Mouse (Mus musculus): ENCODE data around the gene Nsd2.
A peak's percentile ranks its signal among the peaks of the same experiment; 100 is the strongest.
"Not testable (repeated sequence)": the region's sequence is repeated elsewhere in the genome, so short reads cannot be mapped to it uniquely, and the experiment has no call there.

The Nsd2 gene

DNA sequence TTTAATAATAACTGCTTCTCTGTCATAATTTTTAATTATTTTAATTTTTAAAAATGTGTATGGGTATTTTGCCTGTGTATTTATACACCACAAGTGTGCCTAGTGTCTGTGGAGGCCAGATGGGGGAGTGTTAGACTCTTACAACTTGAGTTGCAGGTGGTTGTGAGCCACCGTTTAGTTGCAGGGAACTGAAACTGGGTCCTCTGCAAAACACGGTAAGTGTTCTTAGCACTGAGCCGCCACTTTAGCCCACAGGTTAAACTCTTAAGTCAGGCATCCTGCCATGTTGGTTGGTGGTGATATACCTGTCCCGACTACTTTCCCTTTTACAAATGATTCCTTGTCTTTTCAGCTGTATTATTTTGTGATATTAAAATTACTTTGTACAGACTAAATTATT is 22.0 kb downstream of the Nsd2 start:
- DNase-seq (ENCODE audit: extremely low read depth, insufficient read length, low spot score): no peak

- DNase-seq (ENCODE audit: extremely low read depth, insufficient read length, low spot score): no peak
Measured at GRCm38 (mm10) chr5:33851466-33851865, 30.9 kb downstream of the Nsd2 start.

DNA sequence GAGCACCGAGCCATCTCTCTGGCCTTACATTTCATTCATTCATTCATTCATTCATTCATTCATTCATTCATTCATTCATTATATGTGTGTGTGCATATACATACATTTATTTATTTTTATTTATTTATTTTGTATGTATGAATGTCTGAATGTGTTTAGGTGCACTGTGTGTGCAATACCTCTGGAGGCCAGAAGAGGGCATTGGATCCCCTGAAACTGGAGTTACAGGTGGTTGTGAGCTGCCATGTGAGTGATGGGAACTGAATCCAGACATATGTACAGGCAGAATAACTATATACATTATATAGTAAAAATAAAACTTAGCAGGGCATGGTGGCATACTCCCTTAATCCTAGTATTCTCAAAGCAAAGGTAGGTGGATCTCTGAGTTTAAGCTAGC is 32.6 kb downstream of the Nsd2 start:
- DNase-seq (ENCODE audit: extremely low read depth, insufficient read length, low spot score): no peak

DNA sequence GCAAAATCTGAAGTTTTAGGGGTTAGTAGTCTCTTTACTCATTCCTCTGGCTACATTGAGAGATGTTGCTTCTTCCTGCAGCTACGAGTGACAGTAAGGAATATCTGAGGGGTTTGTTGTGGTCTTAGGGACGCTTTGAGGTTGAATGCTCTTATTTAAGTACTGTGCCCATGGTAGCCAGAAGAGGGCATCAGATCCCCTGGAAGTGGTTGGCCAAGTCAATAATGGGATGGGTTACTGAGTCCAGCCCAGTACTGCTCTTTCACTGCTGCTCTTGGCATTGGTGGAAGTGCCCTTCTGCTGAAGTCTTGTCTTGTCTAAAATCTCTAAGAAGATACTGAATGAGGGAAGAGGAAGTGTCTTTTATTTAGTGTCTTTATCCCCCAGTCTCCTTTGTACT is 33.5 kb downstream of the Nsd2 start:
- DNase-seq (ENCODE audit: extremely low read depth, insufficient read length, low spot score): no peak

- no peak for DNase-seq (ENCODE audit: extremely low read depth, insufficient read length, low spot score)
Measured at GRCm38 (mm10) chr5:33857693-33858092, 37.2 kb downstream of the Nsd2 start.

- no peak for DNase-seq (ENCODE audit: extremely low read depth, insufficient read length, low spot score)
Measured at GRCm38 (mm10) chr5:33875472-33875871, 54.9 kb downstream of the Nsd2 start.

DNA sequence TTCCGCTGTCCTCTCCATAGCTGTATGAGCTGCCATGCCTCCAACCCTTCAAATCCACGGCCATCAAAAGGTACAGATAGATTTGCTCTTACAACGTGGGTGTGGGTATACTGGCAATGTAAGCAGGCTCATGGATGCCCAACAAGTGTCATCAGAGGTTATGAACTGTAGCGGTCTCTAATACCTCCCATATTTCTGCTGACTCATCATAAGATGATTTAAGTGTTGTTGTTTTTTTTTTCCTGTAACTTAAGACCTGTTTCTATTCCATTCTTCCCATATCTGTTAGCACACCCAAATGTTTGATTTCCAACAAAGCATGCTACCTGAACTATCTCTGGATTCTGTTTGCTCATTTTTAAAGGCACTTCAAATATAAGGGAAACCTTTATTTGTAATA is 60.6 kb downstream of the Nsd2 start:
- no peak for DNase-seq (ENCODE audit: extremely low read depth, insufficient read length, low spot score)

GRCm38 (mm10) chr5:33893406-33893805 is 72.9 kb downstream of the Nsd2 start:
- no peak for DNase-seq (ENCODE audit: extremely low read depth, insufficient read length, low spot score)

DNA sequence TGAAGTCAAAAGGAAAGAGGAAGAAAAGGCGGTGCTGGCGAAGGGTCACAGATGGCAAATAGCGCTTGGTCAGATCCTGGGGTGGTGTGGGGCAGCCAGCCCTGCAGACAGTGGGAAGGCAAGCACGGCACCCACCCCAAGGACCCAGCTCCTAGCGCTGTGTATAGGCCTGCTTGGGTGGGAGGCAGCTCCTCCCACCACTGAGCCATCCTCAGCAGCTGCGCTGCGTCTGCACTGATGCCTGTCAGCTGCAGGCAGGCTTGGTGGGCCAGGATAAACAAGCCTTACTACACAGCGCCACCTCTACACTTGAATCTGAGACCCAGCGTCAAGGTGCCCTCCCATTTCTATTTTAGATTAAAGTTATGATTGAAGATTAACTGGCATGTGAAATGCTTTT is 74.6 kb downstream of the Nsd2 start:
- no peak for DNase-seq (ENCODE audit: extremely low read depth, insufficient read length, low spot score)

DNA sequence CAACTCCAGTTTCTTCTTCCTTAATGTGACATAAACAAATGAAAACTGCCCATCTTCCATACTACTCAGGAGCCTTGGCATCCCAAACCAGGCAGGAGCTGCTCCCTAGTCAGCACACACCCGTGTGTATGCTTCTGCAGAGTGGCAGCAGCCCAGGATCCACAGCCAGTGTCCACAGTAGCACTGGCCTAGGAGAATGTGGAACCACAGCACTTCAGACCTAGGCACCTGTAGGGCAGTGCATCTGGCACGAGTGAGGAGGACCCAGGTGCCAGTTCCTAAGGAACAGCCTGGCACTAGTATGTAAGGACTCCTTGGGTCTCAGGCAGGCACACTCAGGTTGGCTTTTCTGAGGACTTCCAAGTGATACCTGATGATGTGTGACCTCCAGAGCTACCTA is 76.6 kb downstream of the Nsd2 start:
- no peak for DNase-seq (ENCODE audit: extremely low read depth, insufficient read length, low spot score)

DNA sequence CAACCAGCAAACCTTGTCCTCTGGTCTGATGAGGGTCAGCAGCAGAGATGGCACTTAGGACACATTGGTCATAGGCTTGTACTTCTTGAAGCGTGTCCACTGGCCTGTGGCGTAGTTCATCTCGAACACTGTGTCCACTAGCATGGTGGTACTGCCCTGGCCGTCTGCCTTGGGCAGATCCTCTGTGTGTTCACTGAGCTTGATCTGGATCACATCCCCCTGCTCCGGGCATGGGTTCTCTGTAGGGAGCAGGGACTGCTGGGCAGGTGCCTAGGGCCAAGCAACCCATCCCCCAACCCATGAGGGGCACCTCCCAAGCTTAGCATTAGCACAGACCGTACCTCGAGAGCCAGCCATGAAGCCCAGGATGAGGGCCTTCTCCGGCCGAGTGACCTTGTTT is 78.1 kb downstream of the Nsd2 start:
- peak; percentile 26 for DNase-seq (ENCODE audit: extremely low read depth, insufficient read length, low spot score)

GRCm38 (mm10) chr5:33899245-33899644 is 78.7 kb downstream of the Nsd2 start:
- DNase-seq (ENCODE audit: extremely low read depth, insufficient read length, low spot score): no peak

DNA sequence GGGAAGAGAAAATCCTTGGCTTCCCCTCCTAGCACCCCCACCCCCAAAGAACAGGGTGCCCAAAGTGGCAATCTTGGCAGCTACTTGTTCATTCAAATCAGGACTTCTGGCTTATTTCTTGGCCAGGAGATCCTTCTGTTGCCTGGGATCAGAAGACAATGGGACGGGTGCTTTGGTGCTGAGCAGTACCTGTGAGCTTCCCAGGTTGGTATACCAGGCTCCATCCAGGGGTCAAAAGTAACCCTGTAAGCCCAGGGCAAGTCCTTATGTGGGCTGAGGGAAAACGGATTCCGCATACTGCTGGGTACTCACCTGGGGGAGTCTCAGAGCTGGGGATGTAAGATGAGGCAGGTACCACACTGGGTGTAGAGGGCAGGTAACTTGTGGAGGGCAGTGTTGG is 79.6 kb downstream of the Nsd2 start:
- no peak for DNase-seq (ENCODE audit: extremely low read depth, insufficient read length, low spot score)

DNA sequence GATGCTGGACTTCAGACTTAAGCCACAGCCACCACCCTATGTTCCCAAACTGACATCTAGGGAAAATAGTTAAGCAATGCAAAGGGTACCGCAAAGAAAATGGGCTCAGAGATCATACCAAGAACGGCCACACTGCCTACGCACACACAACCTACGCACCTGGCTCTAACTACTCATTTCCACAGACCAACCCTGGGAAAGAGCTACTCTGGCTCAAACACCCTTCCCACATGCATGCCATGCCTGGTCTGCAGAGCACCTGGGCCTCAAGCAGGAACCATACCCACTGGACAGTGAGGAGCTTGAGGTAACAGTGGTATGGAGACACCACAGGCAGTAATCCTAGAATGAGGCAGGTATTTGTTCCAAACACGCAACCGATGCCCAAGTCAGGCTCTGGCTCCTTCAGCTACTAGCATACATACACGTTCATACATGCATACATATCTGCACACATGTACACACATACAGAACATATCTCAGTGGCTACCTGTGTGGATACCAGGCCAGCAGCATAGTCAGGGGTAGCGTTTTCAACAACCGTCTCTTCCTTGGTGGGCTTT is 80.3 kb downstream of the Nsd2 start:
- no peak for DNase-seq (ENCODE audit: extremely low read depth, insufficient read length, low spot score)

GRCm38 (mm10) chr5:33901278-33901677 is 80.8 kb downstream of the Nsd2 start:
- DNase-seq (ENCODE audit: extremely low read depth, insufficient read length, low spot score): no peak

DNA sequence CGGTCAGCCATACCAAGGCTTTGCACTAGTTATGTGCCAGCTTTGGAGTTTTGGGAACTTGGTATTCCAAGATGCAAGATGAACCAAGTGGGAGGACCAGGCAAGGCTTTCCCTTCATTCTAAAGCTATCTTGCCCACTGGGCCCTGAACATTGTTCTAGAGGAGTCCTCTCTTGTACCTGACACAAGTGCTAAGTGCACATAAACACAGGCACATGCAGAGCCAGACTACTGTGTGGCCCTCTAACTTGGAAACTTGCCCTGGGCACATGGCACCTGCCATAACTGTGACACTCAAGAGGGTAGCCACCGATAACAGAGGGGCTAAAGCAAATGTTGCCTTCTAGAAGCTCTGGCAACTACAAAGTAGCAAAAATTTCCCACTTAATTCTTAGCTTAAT is 82.2 kb downstream of the Nsd2 start:
- DNase-seq (ENCODE audit: extremely low read depth, insufficient read length, low spot score): no peak

GRCm38 (mm10) chr5:33903176-33903575 is 82.7 kb downstream of the Nsd2 start:
- no peak for DNase-seq (ENCODE audit: extremely low read depth, insufficient read length, low spot score)

GRCm38 (mm10) chr5:33915031-33915430 is 94.5 kb downstream of the Nsd2 start:
- DNase-seq (ENCODE audit: extremely low read depth, insufficient read length, low spot score): not testable (repeated sequence)

DNA sequence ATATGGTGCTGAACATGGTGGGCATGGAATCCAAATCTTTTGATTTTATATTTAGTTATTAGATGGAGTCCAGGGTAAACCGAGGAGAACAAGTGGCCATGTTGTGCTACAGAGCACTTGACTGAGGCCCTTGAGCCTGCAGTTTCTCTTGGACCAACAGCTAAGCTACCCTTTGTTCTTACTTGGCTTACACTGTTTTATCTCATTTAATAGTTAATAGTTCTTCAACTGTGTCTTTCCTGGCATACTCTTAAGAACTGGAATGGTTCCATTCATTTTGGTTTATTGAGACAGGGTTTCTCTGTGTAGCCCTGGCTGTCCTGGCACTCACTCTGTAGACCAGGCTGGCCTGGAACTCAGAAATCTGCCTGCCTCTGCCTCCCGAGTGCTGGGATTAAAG is 96.1 kb downstream of the Nsd2 start:
- not testable (repeated sequence) for DNase-seq (ENCODE audit: extremely low read depth, insufficient read length, low spot score)

GRCm38 (mm10) chr5:33919466-33919865 is 98.9 kb downstream of the Nsd2 start:
- DNase-seq (ENCODE audit: extremely low read depth, insufficient read length, low spot score): no peak

- no peak for DNase-seq (ENCODE audit: extremely low read depth, insufficient read length, low spot score)
Measured at GRCm38 (mm10) chr5:33920037-33920436, 99.5 kb downstream of the Nsd2 start.

GRCm38 (mm10) chr5:33920924-33921323 is 100.4 kb downstream of the Nsd2 start:
- no peak for DNase-seq (ENCODE audit: extremely low read depth, insufficient read length, low spot score)

- no peak for DNase-seq (ENCODE audit: extremely low read depth, insufficient read length, low spot score)
Measured at GRCm38 (mm10) chr5:33921486-33922235, 101.1 kb downstream of the Nsd2 start.
